Mouse (Mus musculus) lung, postnatal 4 days (tissue): ENCODE measurements around the gene Gm9803.
"Not testable (repeated sequence)": the region's sequence is repeated elsewhere in the genome, so short reads cannot be mapped to it uniquely, and the experiment has no call there.

ENCODE experiments used
- DNase-seq, 2 experiments: peaks; one replicate each; pipeline ENCODE4 v3.0.0; 2021

Gm9803 gene

DNA sequence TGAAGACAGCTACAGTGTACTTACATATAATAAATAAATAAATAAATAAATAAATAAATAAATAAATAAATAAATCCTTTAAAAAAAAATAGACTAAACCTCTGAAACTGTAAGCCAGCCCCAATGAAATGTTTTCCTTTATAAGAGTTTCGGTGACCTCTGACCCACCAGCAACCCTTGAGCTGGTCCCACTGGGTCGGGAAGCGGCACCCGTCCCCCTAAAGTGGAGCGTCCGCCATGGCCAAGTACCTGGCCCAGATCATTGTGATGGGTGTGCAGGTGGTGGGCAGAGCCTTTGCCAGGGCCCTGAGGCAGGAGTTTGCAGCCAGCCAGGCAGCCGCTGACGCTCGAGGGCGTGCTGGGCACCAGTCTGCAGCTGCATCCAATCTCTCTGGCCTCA lies at the start of gene Gm9803:
Gene Gm9803, plus strand, starts transcription at position 154 of the 400 bp plus-strand sequence.
- DNase-seq = not testable (repeated sequence)

DNA sequence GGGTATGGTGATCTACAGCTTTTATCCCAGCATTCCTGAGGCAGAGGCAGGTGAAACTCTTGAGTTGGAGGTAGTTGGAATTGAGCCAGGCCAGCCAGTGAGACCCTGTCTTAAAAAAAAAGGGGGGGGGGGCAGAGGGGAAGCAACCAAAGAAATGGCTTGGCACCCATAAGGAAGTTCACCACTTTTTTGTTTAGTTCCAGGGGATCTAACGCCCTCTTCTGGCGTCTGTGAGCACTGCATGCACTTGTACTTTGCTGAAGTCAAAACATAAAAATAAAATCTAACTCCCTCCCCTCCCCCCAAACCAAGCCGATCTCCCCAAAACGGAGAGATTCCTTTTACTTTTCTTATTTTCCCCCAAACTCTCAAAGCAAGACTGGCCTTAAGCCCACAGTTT lies 48.5 kb upstream of the Gm9803 start:
- peak in 1 of 2 experiments; percentile 21 for DNase-seq

DNA sequence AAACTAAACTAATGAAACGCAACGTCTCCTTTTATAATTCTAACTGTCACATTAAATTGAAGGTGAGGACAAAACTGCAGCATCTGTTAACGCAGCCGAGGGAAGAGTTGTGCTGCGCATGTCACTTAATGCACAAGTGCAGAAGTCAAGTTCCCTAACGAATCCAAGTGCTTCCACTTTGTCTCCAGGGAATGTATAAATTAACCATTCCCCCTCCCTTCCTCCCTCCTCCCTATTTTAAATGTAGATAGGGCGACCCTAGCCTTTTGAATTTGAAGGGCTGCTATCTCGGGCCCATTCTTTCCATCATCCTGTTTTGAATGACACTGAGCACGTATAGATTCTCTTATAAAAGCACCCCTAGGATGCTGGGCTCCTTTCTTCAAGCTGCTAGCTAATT lies 46.4 kb upstream of the Gm9803 start:
- no peak for DNase-seq

DNA sequence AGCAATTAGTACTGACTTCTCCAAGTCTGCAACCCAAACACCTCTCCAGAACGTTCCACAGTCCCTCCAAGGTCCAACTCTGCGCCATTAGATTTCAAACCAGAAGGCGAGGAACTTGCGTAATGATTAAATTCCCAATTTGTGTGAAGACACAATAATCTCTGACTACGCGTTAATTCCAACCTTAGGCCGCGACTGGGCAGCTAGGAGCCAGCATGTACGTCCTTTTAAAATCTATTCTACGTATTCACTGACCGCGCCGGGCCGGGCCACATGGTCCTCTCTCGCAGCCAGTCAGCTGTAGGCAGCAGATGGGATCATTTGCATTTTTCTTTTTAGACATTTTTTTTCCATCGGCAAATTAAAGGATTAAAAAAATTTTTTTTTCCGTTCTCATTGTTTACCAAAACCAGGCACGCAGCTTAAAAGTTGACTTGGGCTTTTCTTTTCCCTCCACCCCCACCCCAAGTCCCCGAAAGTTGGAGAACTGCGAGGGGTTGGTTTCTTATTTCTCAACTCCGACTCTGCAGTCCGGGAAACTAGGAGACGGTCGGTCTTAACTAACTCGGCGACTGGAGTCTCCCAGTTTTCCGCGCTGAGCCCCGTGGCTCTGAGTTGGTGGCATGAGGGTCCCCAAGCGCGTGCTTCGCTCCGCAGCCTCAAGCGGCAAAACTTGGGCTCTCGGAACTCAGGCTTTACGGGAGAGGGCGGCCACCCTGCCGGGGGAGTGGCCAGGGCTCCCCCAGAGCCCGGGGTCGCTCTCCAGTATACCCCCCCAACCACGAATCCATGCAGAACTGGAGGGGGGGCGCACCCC lies 45.8 kb upstream of the Gm9803 start:
- peak; percentile 53 to 70 for DNase-seq

DNA sequence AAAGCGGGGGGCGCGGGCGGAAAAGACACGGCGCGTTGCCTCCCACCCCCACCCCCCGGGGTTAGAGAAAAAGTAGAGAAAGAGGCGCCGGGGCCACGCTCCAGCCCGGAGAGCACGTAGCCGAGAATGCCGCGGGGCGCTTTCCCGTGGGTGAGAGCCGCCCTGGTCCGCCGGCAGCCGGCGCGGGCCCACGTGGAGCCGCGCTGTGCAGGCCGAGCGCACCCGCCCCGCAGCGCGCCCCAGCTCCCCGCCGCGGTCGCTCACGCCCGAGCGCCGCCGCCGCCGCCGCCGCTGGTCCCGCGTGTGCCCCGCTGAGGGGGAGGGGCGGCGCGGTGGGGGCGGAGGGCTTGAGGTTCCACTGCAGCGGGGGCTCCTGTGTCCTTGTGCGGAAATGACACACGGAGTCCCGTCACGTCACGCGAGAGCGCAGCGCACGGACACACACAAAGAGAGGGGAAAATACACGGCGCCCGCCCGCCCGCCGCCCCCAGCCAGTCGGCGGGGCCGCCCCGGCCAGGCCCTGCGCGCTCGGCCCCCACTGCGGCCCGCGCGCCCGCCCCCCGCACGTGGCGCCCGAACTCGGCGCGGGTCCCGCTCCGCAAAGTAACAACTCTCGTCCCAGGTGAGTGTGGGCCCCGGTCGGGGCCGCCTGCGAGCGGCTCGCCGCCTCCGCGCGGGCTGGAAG lies 45.0 kb upstream of the Gm9803 start, which contains the start of gene Bend3:
Gene Bend3, plus strand, starts transcription at position 81 of the 685 bp plus-strand sequence.
- DNase-seq = peak; percentile 69 to 77

DNA sequence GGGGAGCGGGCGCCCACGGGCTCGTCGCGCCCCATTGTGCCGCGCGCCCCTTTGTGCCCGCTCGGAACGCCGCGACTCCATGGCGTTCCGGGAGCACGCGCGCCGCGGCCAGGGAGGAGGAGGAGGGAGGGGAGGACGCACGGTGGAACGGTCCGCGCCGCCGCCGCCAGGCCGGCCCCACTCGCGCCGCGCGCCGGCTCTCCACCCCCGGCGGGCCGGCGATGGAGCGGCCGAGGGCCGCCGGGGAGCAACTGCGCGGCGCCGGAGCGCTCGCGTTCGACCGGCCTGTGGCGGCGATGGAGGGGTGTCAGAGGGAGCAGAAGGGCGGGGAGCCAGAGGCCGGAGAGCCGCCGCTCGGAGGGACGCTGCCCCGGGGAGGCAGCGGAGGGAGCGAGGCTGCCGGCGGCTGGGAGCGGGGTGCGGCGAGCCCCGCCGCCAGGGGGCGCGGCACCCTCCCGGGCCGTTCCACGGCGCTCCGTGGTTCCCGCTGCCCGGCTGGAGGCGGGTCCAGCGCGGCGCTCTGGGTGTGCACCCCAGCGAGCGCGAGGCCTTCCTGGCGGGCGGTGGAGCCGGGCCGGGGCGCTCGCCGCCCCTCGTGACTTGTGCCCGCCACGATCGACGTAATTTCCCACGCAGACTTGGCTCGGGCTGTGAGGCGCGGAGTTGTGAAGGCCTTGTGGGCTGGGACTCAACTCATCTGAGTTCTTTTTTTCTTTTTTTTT lies 44.3 kb upstream of the Gm9803 start:
- DNase-seq = peak; percentile 91 to 94

DNA sequence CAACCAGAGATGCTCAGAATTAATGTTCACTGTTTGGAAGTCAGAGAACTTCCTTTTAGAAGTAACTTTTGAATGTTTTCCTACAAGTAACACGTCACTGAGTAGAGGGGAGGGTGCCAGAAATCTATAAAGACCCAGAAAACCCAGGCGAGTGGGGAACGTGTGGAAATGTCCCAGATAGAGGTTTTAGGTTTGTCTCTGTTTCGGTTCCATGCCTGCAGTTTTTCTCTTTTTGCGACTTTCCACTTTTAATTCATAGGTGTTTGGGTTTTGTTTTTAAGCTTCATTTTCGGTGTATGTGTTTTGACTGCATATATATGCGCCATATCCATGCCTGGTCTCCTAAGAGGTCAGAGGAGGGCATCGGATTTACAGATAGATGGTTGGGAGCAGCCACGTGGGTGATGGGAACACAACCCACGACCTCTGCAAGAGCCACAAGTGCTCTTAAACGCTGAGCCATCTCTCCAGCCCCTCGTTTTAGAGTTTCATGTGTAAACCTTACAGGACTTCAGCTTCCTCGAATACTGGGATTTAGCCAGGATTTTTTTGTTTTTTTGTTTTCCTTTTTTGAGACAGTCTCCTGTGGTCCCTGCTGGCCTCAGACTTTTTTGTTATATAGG lies 43.5 kb upstream of the Gm9803 start:
- DNase-seq = no peak

DNA sequence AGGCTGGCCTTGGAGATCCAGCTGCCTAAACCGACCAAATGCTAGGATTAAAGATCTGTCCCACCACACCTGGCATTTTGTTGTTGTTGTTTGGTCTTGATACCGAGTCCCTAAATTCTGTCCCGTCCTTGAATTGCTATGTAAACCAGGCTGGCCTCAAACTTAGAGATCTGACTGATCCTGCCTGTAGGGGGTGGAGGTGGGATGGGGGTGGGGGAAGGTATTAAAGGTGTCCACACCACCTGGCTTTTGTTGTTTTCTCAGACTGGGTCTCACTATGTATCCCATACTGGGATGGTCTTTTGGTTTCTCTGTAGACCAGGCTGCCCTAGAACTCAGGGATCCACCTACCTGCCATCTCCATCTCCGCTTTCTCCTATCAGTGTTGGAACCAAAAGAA lies 42.7 kb upstream of the Gm9803 start:
- DNase-seq = no peak

DNA sequence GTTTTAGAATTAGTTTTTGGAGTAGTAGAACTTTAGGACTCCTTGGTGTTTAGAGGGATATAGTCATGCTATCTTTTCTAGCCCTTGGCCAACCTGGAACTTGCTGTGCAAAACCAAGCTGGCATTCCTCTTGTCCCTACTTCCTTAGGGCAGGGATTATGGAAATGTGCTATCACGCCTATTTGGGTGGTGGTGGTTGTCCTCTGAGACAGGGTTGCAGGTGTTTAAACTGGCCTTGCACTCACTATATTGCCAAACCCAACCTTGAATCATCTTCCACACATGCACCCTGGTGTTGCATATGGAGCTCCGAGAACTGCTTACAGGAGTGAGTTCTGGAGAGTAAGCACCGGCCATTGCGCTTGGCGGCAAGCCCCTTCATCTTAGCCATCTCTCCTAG lies 41.9 kb upstream of the Gm9803 start:
- DNase-seq = no peak

DNA sequence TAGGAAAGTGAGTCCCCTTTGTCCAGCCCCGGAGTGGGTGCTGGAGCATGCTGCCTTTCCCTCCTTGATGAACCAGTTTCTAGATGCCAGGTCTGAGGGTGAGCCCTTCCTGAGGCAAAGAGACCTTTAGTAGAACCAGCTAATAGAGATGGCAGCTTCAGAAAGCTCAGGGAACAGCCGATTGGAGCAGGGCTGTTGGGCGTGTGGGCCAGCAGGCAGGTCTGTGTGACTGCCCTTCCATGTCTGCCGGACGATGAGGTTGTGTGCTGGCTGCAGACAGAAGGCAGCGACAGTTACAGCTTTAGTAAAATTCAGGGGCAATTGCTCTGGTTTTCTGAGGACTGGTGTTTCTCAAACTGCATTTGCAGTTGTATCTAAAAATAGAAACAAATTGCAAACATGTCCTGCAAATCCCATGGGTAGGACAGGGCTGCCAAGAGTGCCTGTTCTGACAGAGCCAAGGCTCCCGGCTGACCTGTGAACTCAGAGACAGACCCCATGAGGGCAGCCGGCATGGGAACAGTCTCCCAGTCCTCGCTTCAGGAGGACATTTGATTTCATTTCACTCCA lies 40.4 kb upstream of the Gm9803 start:
- DNase-seq = peak in 1 of 2 experiments; percentile 43

DNA sequence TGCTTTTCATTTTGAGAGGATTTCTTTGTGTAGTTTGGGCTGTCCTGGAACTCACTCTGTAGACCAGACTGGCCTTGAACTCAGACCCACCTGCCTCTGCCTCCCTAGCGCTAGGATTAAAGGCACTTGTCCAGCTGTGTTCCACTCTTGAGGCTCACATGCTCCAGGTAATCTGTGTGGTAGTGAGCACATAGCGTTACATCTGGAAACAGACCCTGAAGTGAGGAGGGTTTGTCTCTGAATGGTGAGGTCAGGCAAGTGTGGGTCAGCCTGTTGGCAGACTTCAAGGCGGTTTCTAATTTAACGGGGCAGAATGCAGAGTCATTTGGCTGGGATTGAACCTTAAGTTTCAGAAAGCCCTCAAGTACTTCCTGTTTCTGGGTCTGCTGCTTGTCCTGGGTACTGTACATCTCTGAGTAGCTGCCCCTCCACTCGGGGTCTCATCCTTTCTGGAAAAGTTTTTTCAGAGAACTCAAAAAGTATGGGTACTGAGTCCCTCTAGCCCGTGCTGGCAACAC lies 38.1 kb upstream of the Gm9803 start:
- DNase-seq = no peak

DNA sequence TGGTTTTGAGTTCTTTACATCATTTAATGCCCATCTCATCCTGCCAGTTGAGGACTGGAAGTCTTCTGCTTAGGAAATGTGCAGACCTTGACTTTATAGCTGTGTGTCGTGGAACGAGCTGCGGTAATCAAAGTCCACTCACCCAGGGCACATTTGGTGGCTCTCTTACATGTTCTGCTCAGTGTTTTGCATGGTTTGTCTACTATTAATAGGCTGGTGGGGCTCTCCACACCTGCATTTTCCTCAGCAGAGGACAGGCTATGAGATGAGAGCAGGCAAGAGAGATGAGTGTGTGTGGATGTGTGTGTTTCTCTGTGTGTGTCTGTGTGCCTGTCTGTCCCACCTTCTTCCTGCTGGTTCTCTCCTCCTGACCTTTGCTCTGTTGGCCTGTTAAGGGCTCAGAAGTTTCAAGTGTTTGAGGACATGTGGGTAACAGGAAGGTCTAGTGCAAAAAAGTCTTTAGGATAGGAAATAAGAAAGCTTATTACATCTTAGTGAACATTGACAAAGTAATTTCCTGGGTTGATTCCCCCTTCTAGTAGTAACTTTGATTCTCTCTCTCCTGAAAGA lies 36.4 kb upstream of the Gm9803 start:
- DNase-seq = no peak

DNA sequence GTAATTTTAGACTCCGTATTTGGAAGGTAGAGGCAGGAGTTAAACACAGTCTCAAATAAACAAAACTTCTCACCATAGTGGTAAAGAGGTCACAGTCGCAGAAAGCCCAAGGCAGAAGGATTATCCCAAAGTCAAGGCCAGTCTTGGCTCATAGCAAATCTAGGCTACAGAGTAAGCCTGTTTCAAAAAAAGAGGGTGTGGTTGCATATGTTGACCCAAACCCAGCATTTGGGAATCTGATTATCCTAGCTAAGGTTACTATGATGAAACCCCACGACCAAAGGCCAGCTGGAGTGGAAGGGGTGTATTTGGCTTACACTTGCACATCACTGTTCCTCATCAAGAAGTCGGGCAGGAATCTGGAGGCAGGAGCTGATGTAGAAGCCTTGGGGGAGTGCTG lies 35.6 kb upstream of the Gm9803 start:
- DNase-seq = no peak

DNA sequence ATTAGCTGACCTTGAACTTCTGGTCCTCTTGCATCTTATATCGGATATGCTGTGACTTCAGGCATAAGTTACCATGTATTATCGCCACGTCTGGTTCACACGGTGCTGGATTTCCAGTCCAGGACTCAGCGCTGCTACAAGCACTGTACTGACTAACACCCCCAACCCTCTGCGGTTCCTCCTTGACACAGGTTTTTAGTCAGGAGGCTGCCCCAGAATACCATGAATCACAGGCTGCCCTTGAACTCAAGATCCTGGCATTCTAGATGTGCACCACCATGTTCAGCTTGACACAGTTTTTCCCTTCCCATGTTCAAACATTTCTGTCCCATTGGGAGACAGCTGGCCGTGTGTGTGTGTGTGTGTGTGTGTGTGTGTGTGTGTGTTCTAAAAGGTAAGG lies 34.7 kb upstream of the Gm9803 start:
- no peak for DNase-seq

DNA sequence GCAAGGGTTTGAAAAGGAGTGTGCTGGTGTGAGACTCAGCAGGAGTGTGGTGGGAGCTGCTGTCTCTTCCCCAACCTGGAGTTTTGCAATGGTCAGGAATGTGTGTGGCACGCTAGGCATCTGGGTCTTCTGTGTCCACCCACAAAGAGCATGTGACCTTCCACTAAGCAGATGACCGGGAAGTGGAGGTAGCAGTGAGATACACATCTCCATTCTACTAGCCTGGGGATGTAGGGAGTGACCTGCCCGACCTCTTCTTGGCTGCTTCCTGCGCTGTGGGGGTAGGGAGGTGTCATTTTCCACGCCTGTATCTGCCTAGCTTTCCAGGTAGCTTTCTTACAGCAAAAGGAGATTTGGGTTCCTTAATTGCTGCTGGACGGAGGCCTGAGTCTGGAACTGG lies 34.3 kb upstream of the Gm9803 start:
- no peak for DNase-seq

DNA sequence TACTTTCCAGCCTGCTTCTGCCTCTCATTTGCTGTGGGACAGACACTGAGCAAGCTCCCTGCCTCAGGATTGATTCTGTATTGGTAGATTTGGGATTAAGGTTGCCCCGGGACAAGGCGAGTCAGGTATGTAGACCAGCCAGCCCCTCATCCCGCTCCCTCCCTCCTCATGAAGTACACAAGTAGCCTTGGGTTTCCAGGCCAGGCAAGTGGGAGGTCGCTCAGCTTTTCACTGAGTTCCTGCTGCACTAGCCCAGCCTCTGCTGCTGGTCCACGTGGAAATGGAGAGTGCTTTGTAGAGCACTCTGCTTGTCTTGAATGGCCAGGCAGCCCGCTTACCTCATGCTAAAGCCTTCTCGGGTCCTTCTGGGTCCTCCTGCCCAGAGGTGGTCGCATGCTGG lies 33.9 kb upstream of the Gm9803 start:
- no peak for DNase-seq

DNA sequence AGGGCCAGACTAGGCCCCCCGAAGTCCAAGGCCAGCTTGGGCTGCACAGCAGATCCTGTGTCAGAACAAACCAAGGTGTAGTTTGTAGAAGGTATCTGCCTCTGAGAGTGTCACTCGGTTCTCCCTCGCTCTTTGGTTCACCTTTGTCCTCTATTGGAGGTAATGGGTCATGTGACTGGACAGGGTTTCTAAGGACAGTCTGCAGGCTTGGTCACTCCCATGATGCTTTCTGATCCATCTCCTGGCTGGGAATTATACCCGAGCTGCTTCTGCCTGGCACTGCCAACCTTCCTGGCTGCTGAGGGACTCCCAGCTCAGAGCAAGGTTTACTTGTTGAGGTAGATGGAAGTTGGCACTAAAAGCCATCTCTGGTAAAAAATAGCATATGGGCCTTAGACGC lies 33.0 kb upstream of the Gm9803 start:
- DNase-seq = no peak

DNA sequence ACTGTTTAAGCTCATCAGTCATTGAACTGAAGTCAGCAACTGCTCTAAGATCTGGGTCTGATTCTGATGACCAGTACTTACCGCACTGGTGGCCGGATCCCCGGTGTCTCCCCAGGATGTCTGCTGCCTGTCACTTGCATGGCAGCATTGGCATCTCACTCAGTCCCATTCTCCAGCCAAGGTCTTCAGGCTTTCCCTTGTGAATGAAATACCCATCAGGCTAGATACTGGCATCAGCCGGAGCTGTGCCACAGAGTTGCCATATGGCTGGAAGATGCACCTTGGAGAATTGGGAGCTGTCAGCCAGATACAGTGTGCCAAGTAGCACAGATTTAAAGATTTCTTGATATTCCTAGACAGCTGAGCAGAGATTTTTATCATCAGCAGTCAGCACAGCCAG lies 21.3 kb upstream of the Gm9803 start:
- no peak for DNase-seq

DNA sequence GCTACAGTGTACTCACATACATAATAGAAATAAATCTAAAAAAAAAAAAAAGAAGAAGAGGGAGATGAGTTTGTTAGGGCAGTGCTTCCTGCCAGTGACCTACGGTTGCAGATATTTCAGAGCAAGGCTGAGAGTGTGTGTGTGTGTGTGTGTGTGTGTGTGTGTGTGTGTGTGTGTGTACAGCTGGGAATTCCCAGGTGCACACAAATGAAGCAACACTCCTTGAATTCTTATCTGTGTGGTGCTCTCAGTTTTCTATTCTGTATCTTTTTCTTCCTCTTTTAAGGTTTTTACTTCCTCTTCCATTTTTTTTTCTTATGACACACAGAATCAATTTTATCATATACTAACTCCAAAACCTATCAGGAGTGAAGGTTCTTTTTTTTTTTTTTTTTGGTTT lies 19.6 kb upstream of the Gm9803 start:
- no peak for DNase-seq

DNA sequence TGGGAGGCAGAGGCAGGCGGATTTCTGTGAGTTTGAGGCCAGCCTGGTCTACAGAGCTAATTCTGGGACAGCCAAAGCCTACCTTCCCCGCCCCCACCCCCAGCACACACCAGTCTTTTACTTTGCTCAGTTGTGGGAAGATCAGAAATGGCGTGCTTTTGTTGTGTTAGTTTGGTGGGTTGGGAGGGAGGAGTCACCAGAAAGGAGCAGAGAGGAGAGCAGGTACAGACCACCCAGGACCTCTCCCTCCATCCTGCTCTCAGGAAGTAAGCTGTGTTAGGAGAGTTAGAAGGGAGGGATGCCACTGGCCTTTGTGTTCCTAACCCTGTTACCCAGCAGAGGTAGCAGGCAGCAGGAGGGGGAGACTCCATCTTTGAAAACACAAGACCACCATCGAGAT lies 16.8 kb upstream of the Gm9803 start:
- DNase-seq = no peak

DNA sequence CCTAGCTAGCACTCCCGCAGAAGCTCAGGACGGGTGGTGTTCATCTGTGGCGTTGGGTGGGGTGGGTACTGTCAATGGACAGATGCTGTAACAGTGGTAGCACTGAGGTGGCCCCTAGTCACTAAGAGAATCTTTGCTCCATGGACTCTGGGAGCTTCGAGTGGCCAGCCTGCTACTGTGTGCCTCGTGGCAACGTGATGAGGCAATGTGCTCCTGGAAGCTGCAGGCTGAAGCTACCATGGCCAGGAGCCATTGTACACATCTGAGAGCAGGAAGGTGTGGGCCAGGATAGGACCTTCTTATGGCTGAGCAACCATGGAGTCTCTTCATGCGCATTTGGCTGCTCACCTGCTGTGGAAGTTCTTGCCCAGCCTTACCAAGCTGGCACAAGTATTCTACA lies 14.7 kb upstream of the Gm9803 start:
- no peak for DNase-seq

DNA sequence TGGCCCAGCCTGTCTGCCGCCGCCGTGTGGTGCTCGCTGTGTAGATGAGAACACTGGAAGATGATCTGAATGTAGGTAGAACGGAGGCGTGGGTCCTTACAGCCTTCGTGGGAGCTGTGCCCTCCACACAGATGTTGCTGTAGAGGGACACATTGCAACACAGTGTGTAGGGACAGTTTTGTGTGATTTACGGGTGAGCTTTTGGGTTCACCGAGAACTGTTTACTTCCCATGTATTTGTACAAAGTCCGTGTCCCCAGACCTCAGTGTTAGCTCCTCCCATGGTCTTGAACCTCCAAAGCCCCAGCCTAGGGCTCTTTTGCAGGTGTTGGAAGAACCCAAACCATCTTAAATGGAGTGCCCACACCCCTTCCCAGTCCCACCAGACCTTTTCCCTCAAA lies 10.9 kb upstream of the Gm9803 start:
- DNase-seq = no peak
